Comparison of ENCODE assay signal across 12 mouse cellular contexts in the genomic region with DNA sequence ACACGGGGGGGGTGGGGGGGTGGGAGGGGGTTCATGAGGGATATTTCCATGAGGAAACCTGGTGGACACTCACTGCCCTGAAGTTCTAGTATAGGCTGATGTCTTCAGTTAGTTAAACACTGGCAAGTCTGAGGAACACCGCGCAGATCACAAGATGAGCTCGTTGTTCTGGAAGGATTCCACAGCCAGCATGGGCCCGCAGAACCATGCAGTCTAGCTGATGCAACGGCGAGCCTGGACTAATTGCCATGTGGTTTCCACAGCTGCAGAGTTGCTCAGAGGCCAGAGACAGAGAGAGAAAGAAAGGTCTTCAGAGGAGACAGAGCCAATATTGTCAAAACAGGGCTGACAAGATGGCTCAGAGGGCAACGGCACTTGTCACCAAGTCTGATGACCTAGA.
"Had no signal": no experiment of that assay in that cellular context is flagged by ENCODE, and none has a peak within 500 bp of the region (broad histone marks: within the 10 kb centered on the region; RNA-seq: fewer than 3 reads in every experiment).

No protein-coding gene starts in this region.

- DNase-seq: lung, embryonic 14.5 days; lung, postnatal 10 days; lung, postnatal 4 days; midbrain, embryonic 14.5 days; retina, postnatal 1 day; right cerebral cortex, adult 18-20 months; right cerebral cortex, postnatal 25 days; right cerebral cortex, postnatal 4 days; spleen, adult 18-20 months; thymus, adult 18-20 months; thymus, postnatal 14 days; thymus, postnatal 36 days had no signal
